Mouse (Mus musculus): Measurements from ENCODE around the gene Irak4.

DNA sequence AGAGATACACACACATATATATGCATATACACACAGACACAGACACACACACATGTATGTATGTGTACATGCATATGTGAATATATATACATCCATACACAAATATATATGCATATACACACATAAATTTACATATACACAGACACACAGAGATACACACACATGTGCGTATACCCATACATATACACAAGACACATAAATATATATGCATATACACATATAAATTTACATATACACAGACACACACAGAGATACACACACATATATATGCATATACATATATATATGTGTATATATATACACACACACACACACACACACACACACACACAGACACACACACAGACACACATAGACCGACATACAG is 85.0 kb downstream of the Irak4 start:
- no peak for TF ChIP-seq GATA1 (IDR thresholded peaks at IDR 0.05; ENCODE audit: borderline replicate concordance, low read length)
- no peak for TF ChIP-seq FLI1 (IDR thresholded peaks at IDR 0.05; ENCODE audit: low read length)
